Mouse (Mus musculus) brain, adult 10 weeks (tissue): ENCODE data around the gene Gm15093. TPM values are rescaled to one million over a fixed set of nuclear protein-coding genes. Genes with fewer than 3 reads are reported as not detected.

Experiments
- polyA plus RNA-seq: library from polyadenylated mRNA; stranded (reverse); fragments of 350-450 nt; fragmentation: Illumina TruSeq; extraction: RNeasy Lipid Tissue Mini Kit (QIAGEN cat#74804); gene quantifications from one replicate; pipeline ENCODE4 v1.2.3, GENCODE M21; 2015; ENCODE audit warnings: low read depth, low replicate concordance

Gene Gm15093
- polyA plus RNA-seq, result not detected

GRCm38 (mm10) chrX:149272077-149272476 is at the start of gene Gm15093:
Gene Gm15093 (plus strand): TSS chrX:149272377.

Other genes with a start within 250 kb of the Gm15093 start
- gene Ott, start 198.1 kb upstream of the Gm15093 start, polyA plus RNA-seq, result not detected
- not detected for gene Gm15085, start 175.2 kb downstream of the Gm15093 start, polyA plus RNA-seq